Mouse (Mus musculus): ENCODE data around the gene Necap2.

Gene Necap2

DNA sequence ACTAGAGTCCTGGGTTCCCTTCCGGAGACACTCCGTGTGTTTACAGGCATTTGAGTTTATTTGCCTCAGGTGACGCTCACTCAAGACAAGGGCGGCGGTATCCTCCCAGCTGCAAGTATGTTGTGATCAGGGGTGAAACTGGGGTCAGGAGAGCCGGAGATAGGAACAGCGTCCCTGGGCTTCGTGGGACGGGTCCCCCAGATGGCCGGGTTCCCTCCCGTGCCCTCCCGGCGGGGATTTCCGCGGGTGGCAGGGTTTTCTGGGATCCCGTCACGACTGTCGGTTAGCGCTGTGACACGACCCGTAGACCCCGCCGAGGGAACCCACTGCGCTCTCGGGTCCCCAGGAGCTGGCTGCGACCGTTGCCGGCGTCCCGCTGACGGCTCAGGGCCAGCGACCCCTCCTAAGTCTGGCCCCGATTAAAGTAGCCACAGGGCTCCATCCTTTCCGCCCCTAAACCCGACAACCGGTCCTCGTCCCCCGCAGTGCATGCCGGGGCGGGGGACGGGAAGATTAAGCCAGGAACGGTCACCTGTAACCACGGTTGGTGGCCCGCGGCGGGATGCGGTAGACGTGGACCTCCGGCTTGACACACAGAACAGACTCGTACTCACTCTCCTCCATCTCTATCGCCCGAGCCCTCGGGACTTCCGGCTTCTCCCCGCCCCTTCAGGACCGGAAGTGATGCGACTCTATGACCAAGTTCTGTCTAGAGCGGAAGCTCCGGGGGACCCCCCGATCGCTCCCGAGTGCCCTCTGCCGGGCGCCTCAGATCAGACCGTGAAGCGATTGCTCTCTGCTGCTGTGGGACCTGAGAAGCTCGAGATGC lies at the start of gene Necap2:
Necap2 (minus strand) TSS at position 677 of the 829 bp plus-strand sequence.
- peak; percentile 97 for DNase-seq (ENCODE audit: low spot score)

DNA sequence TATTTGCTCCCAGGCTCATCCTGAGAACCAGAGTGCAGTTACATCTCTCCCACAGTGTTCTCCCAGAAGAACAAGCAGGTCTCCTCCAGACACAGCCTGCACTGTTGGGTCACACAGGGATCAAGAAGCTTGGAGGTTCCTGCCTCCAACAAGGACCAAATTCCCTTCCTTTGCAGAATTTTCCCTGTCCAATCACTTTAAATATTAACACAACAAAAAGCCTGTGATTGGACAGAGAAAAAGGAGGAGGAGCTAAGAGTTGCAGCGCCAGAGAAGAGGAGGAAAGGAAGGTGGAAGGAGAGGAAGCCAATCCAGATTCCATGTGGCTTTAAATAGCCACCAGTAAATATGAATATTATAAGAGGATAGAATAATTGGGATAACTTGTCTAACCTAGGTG lies 44.9 kb upstream of the Necap2 start:
- no peak for DNase-seq (ENCODE audit: low spot score)

DNA sequence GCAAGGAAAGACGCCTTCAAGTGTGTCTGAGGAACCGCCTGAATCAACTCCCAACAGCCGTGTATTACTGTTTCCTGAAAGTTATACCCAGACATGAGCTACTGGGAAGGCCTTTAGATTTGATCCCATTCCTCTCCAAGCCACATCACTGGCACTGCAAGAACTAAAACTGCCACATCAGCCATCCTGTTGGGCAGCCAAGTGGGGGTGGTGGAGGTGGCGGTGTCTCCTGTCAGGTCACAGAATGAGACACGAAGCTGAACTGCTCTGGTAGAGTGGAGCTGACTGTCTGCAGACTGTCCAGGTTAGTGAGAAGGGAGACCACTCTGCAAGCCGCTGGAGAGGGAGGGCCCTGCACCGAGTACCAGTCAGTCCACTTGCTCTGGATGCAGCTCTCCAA lies 44.5 kb upstream of the Necap2 start:
- DNase-seq (ENCODE audit: low spot score): no peak

DNA sequence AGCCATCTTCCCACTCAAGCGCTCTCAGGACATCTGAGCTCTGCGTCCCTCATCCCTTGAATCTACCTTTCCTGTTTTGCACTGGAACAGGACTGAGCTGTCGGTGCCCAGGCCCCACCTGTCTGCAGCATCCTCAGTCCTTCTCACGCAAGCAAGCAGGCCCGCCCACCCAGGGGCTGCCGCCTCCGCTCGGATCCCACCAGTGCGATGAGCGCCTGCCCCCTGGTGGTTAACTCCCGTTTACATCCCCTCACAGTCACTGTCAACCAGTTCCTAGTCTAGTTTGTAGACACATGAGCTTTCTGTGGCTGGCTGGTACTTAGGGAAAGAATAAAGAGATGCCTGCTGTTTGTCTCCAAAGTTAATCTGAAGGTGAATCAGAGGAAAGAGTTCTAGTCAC lies 42.5 kb upstream of the Necap2 start:
- DNase-seq (ENCODE audit: low spot score): peak; percentile 86

DNA sequence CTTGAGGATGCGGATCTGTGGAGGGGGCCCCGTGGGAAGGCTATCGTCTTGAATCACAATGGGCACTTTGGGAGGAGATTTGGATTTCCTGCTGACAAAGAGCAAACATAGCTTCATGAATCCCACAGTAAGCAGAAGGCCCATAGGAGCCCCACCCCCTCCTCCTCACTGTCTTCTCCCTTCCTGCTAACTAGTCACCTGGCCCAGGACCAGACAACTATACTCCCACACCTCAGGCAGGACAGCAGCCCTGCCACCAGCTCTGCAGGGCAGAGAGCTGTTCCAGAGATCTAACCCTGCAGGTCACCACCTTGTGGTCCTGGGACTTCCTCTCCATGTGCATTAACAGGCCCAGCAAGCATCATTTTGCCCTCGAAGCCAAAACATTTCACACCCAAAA lies 40.5 kb upstream of the Necap2 start:
- no peak for DNase-seq (ENCODE audit: low spot score)

DNA sequence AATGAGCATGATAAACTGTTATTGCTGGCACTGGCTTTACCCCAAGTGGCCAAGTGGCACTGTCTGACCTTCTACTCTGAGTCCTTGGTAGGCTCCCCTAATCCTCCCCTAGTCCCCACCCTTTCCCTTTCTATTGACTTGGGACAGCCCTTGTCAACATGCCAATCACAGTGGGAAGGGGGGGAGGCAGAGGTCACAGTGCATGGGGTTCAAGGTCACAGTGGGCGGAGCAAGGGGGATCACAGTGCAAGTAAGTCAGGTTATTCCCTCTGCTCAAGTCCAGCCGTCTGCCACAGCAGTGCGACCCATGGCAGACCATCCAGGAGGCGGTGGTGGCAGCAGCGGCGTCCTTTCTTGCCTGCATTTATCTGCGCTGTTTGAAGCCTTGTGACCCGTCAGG lies 37.2 kb upstream of the Necap2 start:
- peak; percentile 61 for DNase-seq (ENCODE audit: low spot score)

DNA sequence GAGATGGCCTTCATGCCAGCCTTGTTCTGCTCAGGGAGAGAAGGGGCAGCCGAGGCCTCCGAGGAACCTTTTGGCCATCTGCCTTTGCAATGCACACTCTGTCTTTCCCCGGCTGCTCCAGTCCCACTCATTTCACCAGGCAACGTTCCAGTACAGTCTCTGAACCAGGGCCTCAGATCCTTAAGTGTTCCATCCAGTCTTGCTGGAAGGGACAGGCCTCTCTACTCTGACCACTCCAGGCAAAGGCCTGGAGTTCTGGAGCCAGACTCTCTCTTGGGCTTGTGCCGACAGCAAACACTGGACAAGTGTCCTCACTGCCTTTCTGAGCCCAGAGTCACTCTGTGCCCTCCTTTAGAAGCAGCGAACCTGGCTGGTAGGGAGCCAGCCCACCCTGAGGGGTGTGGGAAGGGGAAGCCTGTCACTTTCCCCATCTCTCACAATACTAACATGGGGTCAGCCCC lies 36.4 kb upstream of the Necap2 start:
- peak; percentile 69 for DNase-seq (ENCODE audit: low spot score)

DNA sequence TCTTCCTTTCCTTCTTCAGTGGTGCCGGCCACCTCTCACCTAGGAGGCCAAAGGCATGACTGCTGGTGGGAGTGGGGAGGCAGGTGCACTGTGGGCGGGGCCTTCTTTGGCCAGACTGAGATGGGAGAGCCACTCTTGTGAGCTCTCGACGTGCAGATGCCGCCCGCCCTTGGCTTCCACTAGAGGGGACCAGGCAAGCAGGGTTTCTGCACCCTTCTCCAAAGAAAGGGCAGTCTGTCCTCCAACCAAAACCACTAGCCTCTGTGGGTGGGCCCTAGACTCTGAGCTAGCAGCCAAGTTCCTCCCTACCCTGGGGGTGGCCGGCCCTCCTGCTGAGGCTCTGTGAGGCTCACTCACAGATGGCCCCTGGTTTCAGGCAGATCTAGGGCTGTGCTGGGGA lies 35.7 kb upstream of the Necap2 start:
- DNase-seq (ENCODE audit: low spot score): peak; percentile 56

DNA sequence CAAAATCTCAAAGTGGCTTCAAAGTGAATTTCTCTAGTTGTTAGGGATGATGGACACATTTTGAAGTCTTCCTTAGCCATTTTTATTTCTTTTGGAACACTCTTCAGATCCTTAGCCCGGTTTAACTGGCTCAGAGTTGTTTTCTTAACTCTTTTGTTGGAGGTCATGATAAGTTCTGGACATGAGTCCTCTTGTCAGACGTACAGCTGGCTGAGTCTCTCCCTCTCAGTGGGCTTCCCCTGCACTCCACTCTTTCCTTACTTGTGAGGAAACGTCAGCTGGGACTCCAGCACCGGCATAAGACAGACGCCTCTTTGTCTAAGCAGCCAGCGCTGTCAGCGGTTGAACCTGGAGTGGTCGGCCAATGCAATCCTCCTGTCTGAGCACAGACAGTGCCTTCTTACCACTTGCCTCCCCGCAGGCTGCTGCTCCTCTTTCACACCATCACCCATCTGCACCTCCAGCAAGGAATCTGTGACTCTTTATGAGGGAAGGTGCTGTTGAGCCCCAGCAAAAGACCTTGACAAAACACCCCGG lies 30.1 kb upstream of the Necap2 start:
- no peak for DNase-seq (ENCODE audit: low spot score)

DNA sequence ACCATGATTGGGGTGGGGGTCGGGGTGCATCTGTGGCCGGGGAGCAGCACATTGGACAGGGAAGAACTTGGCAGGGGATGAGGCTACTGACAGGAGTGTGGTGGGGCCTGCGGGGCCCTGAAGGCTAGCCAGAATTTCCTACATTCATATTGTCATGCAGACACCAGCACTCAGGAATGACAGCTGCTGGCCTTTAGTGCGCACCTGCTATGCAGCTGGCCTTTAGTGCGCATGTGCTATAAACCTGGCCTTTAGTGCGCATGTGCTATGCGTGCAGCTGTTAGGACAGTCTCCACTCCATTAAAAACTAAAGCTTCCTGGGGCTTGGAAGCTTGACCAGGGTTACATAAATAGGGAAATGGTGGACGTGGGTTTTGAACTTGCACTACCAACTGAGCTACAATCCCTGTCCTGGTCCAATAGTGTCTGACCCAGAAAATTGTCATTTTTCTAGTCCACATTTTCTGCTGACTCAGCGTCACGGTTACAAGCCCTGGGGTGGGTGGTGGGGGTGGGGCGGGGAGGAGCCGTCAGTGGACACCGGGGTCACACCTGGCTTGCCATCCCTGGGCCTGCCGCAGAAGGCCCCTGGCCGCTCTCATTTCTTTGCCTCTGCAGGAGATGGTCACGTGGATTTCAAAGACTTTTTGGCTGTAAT lies 28.5 kb upstream of the Necap2 start:
- DNase-seq (ENCODE audit: low spot score): no peak

DNA sequence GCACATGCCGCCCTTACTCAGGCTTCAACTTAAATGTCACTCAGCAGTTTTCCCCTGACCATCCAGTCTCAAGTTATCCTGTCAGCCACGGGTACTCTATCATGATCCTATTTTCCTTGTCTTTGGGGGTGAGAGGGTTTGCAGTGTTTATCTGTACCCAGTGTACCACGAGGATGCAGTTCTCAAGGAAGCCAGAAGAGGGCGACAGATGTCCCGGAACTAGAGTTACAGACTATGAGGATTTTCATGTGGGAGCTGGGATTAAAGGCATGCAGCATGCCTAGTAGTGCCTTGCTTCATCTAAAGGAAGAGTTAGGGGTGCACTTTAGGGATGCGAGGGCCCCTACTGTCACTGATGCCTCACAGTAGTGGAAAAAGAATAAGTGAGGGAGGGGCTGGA lies 23.7 kb upstream of the Necap2 start:
- DNase-seq (ENCODE audit: low spot score): peak; percentile 76

DNA sequence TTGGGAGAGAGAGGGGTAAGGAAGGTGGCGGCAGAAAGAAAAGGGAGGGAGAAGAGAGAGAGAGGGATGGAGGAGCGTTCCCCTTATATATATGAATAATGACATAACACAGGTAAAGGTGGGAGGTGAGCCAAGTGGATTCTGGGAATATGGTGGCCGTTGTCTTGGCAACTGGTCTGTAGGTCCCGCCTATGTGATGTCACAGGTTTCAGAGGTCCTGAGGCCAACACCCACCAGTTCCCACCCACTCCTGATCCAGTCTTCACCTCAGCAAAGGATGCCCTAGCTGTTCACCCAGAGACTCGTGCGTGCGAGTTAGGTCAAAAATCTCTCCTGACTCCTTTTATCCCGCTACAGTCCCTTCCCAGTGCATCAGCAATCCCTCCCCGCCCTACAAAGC lies 23.1 kb upstream of the Necap2 start:
- DNase-seq (ENCODE audit: low spot score): no peak

DNA sequence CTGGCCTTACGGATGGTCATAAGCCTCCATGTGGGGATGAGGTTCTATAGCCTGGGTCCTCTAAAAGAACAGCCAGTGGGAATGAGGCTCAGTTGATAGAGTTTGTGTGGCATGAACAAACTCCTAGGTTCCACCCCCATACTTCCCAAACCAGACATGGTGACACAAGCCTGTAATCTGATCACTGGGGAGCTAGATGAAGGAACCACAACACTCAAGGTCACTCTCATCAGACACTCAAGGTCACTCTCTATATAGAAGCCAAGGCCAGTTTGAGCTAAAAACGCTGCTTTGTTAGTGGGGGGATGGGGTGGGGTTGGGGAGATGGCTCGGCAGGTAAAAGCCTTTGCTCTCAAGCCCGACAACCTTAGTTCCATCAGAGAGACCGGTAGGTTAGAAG lies 21.8 kb upstream of the Necap2 start:
- no peak for DNase-seq (ENCODE audit: low spot score)

DNA sequence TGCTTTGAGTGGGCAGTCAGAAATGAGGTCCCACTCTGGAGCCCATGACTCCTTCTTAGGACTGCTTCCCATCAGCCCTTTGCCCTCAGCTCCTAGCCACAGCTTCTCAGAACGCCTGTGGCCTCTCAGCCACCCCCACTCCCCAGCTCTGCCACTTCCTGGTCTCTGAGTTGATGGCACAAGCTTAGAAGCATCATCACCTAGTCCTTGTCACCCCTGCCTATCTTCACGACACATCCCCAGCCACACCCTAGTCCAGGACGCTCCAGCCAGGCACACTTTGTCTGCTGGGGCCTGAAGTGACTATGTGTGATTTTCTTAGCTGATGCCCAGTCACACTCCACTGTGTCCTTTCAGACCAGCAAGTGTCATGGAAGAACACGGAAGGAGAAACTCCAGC lies 20.8 kb upstream of the Necap2 start:
- no peak for DNase-seq (ENCODE audit: low spot score)

DNA sequence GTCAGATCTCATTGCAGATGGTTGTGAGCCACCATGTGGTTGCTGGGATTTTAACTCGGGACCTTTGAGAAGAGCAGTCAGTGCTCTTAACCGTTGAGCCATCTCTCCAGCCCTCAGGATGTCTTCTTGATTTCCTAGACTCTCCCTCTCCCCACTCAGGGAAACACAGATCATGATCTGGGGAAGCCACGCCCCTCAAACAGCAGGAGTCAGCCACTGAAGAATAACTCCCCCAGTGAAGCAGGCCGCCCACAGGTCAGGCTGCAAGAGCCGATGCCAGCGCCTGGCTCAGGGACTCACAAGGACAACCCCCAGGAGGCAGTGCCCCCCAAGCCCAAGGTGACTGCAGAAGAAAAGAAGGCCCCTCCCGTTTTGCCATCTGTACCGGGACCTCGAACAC lies 18.6 kb upstream of the Necap2 start:
- DNase-seq (ENCODE audit: low spot score): peak; percentile 64

DNA sequence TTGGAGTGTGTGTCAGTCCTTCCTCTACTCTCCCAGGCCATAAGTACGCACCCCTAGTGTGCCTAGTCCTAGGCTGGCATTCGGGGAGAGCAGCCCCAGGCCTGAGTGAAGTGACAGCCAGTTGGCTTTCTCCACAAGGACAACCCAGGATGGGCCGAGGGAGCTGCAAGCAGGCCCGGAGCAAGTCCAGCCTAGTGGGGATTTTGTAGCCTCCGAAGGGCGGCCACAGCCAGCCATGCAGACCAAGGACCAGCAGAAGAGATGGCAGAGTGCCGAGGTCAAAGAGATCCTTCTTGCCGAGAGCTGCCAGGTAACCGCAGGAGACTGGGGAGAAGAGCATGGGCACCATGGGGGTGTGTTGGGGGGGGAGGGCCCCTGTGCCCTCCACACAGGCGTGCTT lies 16.9 kb upstream of the Necap2 start:
- DNase-seq (ENCODE audit: low spot score): no peak

DNA sequence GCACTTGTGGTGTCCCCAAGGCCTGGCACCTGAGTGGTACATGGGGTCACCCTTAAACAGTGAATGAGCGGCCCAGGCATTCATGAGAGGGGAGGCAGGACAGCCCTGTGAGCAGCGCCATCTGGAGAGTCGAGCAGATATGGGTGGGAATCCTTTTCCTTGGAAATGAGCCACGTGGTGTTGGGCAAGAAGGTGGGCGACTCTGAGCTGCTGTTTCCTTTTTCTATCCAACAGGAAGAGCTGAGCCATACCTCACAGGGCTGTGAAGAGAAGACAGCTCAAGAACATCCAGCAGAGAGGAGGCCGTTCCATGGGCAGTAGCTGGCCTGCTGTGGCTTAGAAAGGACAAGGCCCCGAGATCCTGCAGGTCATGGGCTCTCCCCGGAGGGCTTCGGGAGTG lies 10.6 kb upstream of the Necap2 start:
- no peak for DNase-seq (ENCODE audit: low spot score)

DNA sequence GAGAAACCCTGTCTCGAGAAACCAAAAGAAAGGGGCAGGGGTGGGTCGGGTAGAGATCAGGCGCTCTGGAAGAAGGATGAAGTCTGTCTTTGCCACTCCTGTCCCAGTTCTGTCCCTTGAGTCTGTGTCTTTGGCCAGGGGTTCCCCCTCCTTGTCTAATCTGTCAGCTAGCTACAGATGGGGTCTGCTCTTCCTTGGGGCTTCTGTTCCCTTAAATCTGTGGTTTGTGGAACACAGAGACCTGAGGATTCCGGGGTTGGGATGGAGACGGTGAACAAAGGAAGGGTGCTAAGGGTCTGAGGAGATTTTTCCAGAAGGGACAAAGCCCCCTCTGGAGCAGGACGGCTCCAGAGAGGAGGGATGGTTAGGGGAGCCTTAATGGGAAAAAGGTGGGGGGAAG lies 9.9 kb upstream of the Necap2 start, which contains the start of gene Spata21:
Spata21 (plus strand) TSS at position 301 of the 400 bp plus-strand sequence.
- DNase-seq (ENCODE audit: low spot score): no peak

DNA sequence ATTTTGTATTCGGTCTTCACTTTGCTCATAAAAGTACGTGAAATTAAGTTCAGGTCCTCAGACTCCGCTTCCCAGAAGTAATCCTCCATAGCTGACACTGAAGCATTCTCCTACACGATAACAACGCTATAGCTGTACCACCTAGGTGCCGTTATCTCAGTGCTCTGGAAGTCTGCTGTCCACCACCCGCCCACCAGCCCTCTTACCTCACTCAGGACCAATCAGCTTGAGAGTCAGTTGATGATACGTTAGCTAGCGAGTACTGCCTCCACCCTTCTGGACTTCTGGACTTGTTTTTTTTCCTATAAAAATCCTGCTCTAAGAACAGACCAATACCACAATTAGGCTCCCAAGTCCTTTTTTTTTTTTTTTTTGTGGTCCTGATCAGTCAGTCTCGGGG lies 8.7 kb upstream of the Necap2 start:
- no peak for DNase-seq (ENCODE audit: low spot score)

DNA sequence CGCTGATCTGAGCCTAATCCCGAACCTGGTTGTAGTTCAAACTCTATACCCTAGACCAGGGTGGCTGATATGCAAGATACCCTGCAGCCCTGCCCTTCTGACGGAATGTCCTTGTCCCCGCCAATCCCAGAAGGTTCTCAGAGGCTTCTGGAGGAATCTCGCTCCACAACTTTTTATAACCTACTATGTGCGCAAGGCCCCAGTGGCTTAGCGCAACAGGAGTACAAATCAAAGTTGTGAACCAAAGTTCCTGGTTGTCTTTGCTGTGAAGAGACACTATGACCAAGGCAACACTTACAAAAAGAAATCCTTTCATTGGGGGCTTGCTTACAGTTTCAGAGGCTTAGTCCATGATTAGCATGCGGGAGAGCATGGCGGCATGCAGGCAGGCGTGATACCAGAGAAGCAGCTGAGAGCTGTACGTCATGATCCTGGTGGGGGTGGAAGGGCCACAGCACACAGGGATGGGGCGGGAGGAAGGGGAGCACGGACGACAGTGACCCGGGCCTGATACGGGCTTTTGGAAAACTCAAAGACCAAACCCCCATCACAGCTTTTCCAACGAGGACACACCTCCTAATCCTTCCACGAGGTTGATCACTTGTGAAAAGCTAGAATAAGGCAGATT lies 467 bp upstream of the Necap2 start:
- no peak for DNase-seq (ENCODE audit: low spot score)

DNA sequence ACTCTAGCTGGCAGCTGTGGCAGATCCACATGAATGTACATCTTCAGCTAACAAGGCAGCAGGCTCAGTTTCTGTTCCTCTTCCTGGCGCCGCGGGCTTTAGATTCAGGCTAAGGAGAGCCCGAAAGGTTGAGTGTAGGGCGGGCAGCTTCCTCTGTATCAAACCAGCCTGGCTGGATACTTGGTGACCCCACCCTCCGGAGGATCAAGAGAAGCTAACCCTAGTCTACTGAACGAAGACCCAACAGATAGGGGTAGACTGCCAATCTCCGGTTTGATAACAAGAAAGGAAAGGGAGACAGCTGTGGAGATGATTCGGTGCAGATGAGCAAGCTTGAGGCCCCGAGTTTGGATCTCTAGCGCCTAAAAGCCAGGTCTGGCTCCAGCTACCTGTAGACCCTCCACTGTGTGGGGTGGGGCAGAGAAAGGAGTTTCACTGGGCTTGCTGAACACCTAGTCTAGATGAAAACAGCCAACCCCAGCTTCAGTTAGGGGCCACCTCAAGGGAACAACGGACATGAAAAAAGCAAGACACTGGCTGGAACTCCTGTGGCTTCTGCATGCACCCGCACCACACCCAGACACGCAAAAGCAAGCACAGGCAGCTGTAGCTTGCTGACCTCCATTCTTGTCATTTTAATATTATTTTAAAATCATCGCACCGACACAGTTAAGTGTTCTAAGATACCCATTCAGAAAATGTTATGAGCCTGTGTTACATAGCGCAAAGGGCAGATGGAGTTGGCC lies 1.2 kb downstream of the Necap2 start:
- no peak for DNase-seq (ENCODE audit: low spot score)

DNA sequence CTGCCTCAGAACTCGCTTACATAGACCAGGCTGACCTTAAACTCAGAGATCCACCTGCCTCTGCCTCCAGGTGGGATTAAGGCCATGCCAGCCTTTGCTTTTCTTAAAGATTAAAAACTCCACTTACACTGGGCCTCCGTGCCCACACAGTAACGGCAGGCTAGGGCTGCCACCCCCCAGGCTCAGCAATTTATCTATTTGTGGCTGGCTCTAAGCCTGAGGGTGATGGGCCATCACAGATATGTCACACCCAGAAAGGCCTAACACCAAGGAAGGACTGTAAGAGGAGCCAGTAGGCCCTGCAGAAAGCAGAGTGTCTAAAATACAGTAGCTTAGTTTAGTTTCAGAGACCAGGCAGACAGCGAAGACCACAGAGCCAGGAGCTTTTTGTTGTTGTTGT lies 4.0 kb downstream of the Necap2 start:
- DNase-seq (ENCODE audit: low spot score): no peak
